Mouse (Mus musculus) layer of hippocampus, adult 9-11 months (tissue): ENCODE results near the gene Tph1.

Experiments
- DNase-seq: peaks from one replicate; pipeline ENCODE4 v3.0.0; 2022

Tph1 gene

DNA sequence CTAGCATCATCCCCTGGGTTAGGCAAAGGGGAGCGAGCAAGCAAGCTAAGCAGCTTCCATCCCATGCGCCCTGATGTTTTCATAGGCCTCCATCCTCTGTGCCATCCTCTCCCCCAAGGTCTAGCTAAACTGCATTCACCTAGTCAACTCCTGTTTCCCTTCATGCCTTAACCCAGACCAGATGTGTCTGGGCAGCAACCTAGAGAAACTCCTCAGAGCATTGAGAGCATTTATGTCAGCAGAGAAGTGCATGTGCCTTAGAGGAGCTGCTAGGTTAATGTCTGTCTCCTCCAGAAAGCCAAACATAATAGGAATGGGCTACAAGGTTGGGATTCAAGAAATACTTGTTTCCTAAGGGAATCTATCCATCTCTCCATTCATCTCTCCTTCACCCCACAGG is 75.3 kb downstream of the Tph1 start:
- DNase-seq = no peak
